Mouse (Mus musculus): ENCODE measurements at regions not wholly inside any gene's neighbourhood (a gene's known extent, or its start where the extent isn't known, plus 50 kb on each side); places are given as distances from the start of the nearest gene placed in this dataset.

- no peak for DNase-seq (ENCODE audit: low spot score in 2 of 2)
These were observed 338.7 kb upstream of the 4930535I16Rik start for GRCm38 (mm10) chr4:124256515-124256914.

- DNase-seq (ENCODE audit: low spot score in 2 of 2): no peak
These were observed 337.3 kb upstream of the 4930535I16Rik start for GRCm38 (mm10) chr4:124255183-124255543.

GRCm38 (mm10) chr4:124254446-124255182 lies 336.8 kb upstream of the 4930535I16Rik start:
- no peak for DNase-seq (ENCODE audit: low spot score in 2 of 2)

- no peak for DNase-seq (ENCODE audit: low spot score in 2 of 2)
These were observed 323.8 kb upstream of the 4930535I16Rik start for GRCm38 (mm10) chr4:124241600-124241999.

- peak in 1 of 2 experiments; percentile 44 for DNase-seq (ENCODE audit: low spot score in 2 of 2)
These were observed 318.7 kb upstream of the 4930535I16Rik start for GRCm38 (mm10) chr4:124236476-124236875.

- DNase-seq (ENCODE audit: low spot score in 2 of 2): peak; percentile 78 to 79
These were observed 310.7 kb upstream of the 4930535I16Rik start for GRCm38 (mm10) chr4:124228537-124228936.

- DNase-seq (ENCODE audit: low spot score in 2 of 2): no peak
These were observed 306.1 kb upstream of the 4930535I16Rik start for GRCm38 (mm10) chr4:124223646-124224500.

GRCm38 (mm10) chr4:124221736-124222135 lies 303.9 kb upstream of the 4930535I16Rik start:
- DNase-seq (ENCODE audit: low spot score in 2 of 2): no peak

GRCm38 (mm10) chr4:124217206-124217605 lies 299.4 kb upstream of the 4930535I16Rik start:
- peak in 1 of 2 experiments; percentile 44 for DNase-seq (ENCODE audit: low spot score in 2 of 2)

- no peak for DNase-seq (ENCODE audit: low spot score in 2 of 2)
These were observed 298.5 kb upstream of the 4930535I16Rik start for GRCm38 (mm10) chr4:124216351-124216750.

GRCm38 (mm10) chr4:124215077-124215476 lies 297.3 kb upstream of the 4930535I16Rik start:
- DNase-seq (ENCODE audit: low spot score in 2 of 2): no peak

- no peak for DNase-seq (ENCODE audit: low spot score in 2 of 2)
These were observed 292.3 kb upstream of the 4930535I16Rik start for GRCm38 (mm10) chr4:124210103-124210502.

- DNase-seq (ENCODE audit: low spot score in 2 of 2): peak in 1 of 2 experiments; percentile 44
These were observed 288.7 kb upstream of the 4930535I16Rik start for GRCm38 (mm10) chr4:124206480-124206879.

- no peak for DNase-seq (ENCODE audit: low spot score in 2 of 2)
These were observed 285.9 kb upstream of the 4930535I16Rik start for GRCm38 (mm10) chr4:124203736-124204135.

- no peak for DNase-seq (ENCODE audit: low spot score in 2 of 2)
These were observed 282.3 kb upstream of the 4930535I16Rik start for GRCm38 (mm10) chr4:124199884-124200844.

GRCm38 (mm10) chr4:124198832-124199231 lies 281.0 kb upstream of the 4930535I16Rik start:
- DNase-seq (ENCODE audit: low spot score in 2 of 2): peak in 1 of 2 experiments; percentile 76

- no peak for DNase-seq (ENCODE audit: low spot score in 2 of 2)
These were observed 278.9 kb upstream of the 4930535I16Rik start for GRCm38 (mm10) chr4:124196711-124197110.

- peak in 1 of 2 experiments; percentile 47 for DNase-seq (ENCODE audit: low spot score in 2 of 2)
These were observed 275.4 kb upstream of the 4930535I16Rik start for GRCm38 (mm10) chr4:124193059-124193721.

- peak in 1 of 2 experiments; percentile 59 for DNase-seq (ENCODE audit: low spot score in 2 of 2)
These were observed 273.0 kb upstream of the 4930535I16Rik start for GRCm38 (mm10) chr4:124190775-124191174.

- no peak for DNase-seq (ENCODE audit: low spot score in 2 of 2)
These were observed 272.2 kb upstream of the 4930535I16Rik start for GRCm38 (mm10) chr4:124189993-124190385.
